Mouse (Mus musculus): ENCODE measurements around the gene Cela2a. TPM values are rescaled to one million over a fixed set of nuclear protein-coding genes. Genes with fewer than 3 reads are reported as not detected.
A peak's percentile ranks its signal among the peaks of the same experiment; 100 is the strongest.

The Cela2a gene
- polyA plus RNA-seq, 1 experiment from 2014 or later = not detected

GRCm38 (mm10) chr4:141845999-141846398, 20.0 kb upstream of the Cela2a start, which contains the start of gene Ctrc:
Gene Ctrc, minus strand, starts transcription at chr4:141846359.
- no peak for ATAC-seq (ENCODE audit: low FRiP score)
- H3K4me3 ChIP-seq = no peak within 1 kb of the TSS
- 83% methylated on average over 6 of the region's 6 CpGs for WGBS
- no peaks in the 10 kb centered on the region for H3K9me3 ChIP-seq (replicated peaks)
- H3K4me1 ChIP-seq = no peaks in the 10 kb centered on the region
- no peak within 1 kb of the TSS for H3K9ac ChIP-seq
- no peak within 1 kb of the TSS for H3K27ac ChIP-seq
- no peak within 1 kb of the TSS for H3K4me2 ChIP-seq (replicated peaks)
- 0 out of 2 replicates have a peak, but pooled peaks cover 4% of the 10 kb centered on the region for H3K27me3 ChIP-seq
- no peaks in the 10 kb centered on the region for H3K36me3 ChIP-seq

- no peaks in the 10 kb centered on the region for H3K27me3 ChIP-seq
- no peak overlapping the region for H3K4me3 ChIP-seq
- no peak overlapping the region for H3K27ac ChIP-seq
- no peaks in the 10 kb centered on the region for H3K9me3 ChIP-seq (replicated peaks)
- H3K4me1 ChIP-seq = no peaks in the 10 kb centered on the region
- H3K36me3 ChIP-seq = no peaks in the 10 kb centered on the region
- no peak overlapping the region for H3K4me2 ChIP-seq (replicated peaks)
- WGBS = 69% methylated on average over 5 of the region's 5 CpGs
- no peak for ATAC-seq (ENCODE audit: low FRiP score)
- no peak overlapping the region for H3K9ac ChIP-seq
Measured at GRCm38 (mm10) chr4:141834536-141835095, 8.7 kb upstream of the Cela2a start.

- Histone ChIP-seq H3K36me3 (no peaks in the 10 kb centered on the region), H3K27ac (no peak overlapping the region), H3K4me1 (no peaks in the 10 kb centered on the region), H3K9me3 (replicated peaks) (no peaks in the 10 kb centered on the region), H3K4me2 (replicated peaks) (no peak overlapping the region), H3K9ac (no peak overlapping the region), H3K27me3 (no peaks in the 10 kb centered on the region), H3K4me3 (no peak overlapping the region)
- 43% methylated on average over 1 of the region's 1 CpGs for WGBS
- no peak for ATAC-seq (ENCODE audit: low FRiP score)
Measured at GRCm38 (mm10) chr4:141833911-141834310, 8.0 kb upstream of the Cela2a start.

GRCm38 (mm10) chr4:141831361-141831760, 5.4 kb upstream of the Cela2a start:
- Histone ChIP-seq H3K27ac (no peak overlapping the region), H3K9me3 (replicated peaks) (no peaks in the 10 kb centered on the region), H3K4me1 (no peaks in the 10 kb centered on the region), H3K4me3 (no peak overlapping the region), H3K27me3 (no peaks in the 10 kb centered on the region), H3K4me2 (replicated peaks) (no peak overlapping the region), H3K9ac (no peak overlapping the region), H3K36me3 (no peaks in the 10 kb centered on the region)
- WGBS = 84% methylated on average over 7 of the region's 7 CpGs
- ATAC-seq (ENCODE audit: low FRiP score) = no peak

GRCm38 (mm10) chr4:141830381-141830780, 4.4 kb upstream of the Cela2a start:
- no peak for ATAC-seq (ENCODE audit: low FRiP score)
- H3K9ac ChIP-seq = no peak overlapping the region
- H3K36me3 ChIP-seq = no peaks in the 10 kb centered on the region
- H3K27ac ChIP-seq = no peak overlapping the region; the same call in 1 of the 2 replicates
- H3K9me3 ChIP-seq (replicated peaks) = no peaks in the 10 kb centered on the region
- WGBS = 58% methylated on average over 11 of the region's 11 CpGs
- H3K4me1 ChIP-seq = no peaks in the 10 kb centered on the region
- no peak overlapping the region for H3K4me2 ChIP-seq (replicated peaks)
- no peak overlapping the region for H3K4me3 ChIP-seq
- H3K27me3 ChIP-seq = no peaks in the 10 kb centered on the region

- H3K27me3 ChIP-seq = no peaks in the 10 kb centered on the region
- ATAC-seq (ENCODE audit: low FRiP score) = no peak
- no peaks in the 10 kb centered on the region for H3K9me3 ChIP-seq (replicated peaks)
Measured at GRCm38 (mm10) chr4:141828177-141828576, 2.2 kb upstream of the Cela2a start.

GRCm38 (mm10) chr4:141827401-141827800, 1.4 kb upstream of the Cela2a start:
- Histone ChIP-seq H3K36me3 (no peaks in the 10 kb centered on the region), H3K27ac (no peak overlapping the region), H3K9me3 (replicated peaks) (no peaks in the 10 kb centered on the region), H3K9ac (no peak overlapping the region), H3K4me3 (no peak overlapping the region), H3K4me2 (replicated peaks) (no peak overlapping the region), H3K27me3 (no peaks in the 10 kb centered on the region), H3K4me1 (no peaks in the 10 kb centered on the region)
- WGBS = 93% methylated on average over 2 of the region's 2 CpGs
- ATAC-seq (ENCODE audit: low FRiP score) = no peak

More at GRCm38 (mm10) chr4:141828177-141828576, 2.2 kb upstream of the Cela2a start:
- Histone ChIP-seq H3K9ac (no peak overlapping the region), H3K4me2 (replicated peaks) (no peak overlapping the region), H3K36me3 (no peaks in the 10 kb centered on the region), H3K27ac (no peak overlapping the region), H3K4me3 (no peak overlapping the region), H3K4me1 (no peaks in the 10 kb centered on the region)
- WGBS = 77% methylated on average over 4 of the region's 4 CpGs

- no peaks in the 10 kb centered on the region for H3K36me3 ChIP-seq
- no peaks in the 10 kb centered on the region for H3K4me1 ChIP-seq
- no peak overlapping the region for H3K4me3 ChIP-seq
- no peak overlapping the region for H3K4me2 ChIP-seq (replicated peaks)
- ATAC-seq (ENCODE audit: low FRiP score) = 0 out of 2 replicates have a peak, but pooled peaks have one; percentile 38
- no peak overlapping the region for H3K27ac ChIP-seq
- WGBS = 50% methylated on average over 3 of the region's 3 CpGs
- H3K9ac ChIP-seq = no peak overlapping the region
- H3K9me3 ChIP-seq (replicated peaks) = no peaks in the 10 kb centered on the region
- no peaks in the 10 kb centered on the region for H3K27me3 ChIP-seq
Measured at GRCm38 (mm10) chr4:141822979-141823378, 3.0 kb downstream of the Cela2a start.

GRCm38 (mm10) chr4:141822089-141822488, 3.9 kb downstream of the Cela2a start:
- Histone ChIP-seq H3K4me3 (no peak overlapping the region), H3K4me1 (peaks cover 5% of the 10 kb centered on the region), H3K27me3 (no peaks in the 10 kb centered on the region), H3K9ac (no peak overlapping the region), H3K36me3 (no peaks in the 10 kb centered on the region), H3K9me3 (replicated peaks) (no peaks in the 10 kb centered on the region), H3K27ac (no peak overlapping the region), H3K4me2 (replicated peaks) (no peak overlapping the region)
- ATAC-seq (ENCODE audit: low FRiP score) = no peak
- 84% methylated on average over 10 of the region's 10 CpGs for WGBS

- Histone ChIP-seq H3K27me3 (no peaks in the 10 kb centered on the region), H3K4me3 (no peak overlapping the region), H3K27ac (no peak overlapping the region), H3K4me1 (peaks cover 10% of the 10 kb centered on the region), H3K4me2 (replicated peaks) (no peak overlapping the region), H3K36me3 (no peaks in the 10 kb centered on the region), H3K9me3 (replicated peaks) (no peaks in the 10 kb centered on the region), H3K9ac (no peak overlapping the region)
- ATAC-seq (ENCODE audit: low FRiP score) = no peak
- WGBS = 70% methylated on average over 3 of the region's 3 CpGs
Measured at GRCm38 (mm10) chr4:141821178-141821577, 4.8 kb downstream of the Cela2a start.

- H3K4me1 ChIP-seq = peaks cover 13% of the 10 kb centered on the region
- no peak overlapping the region for H3K4me3 ChIP-seq
- 97% methylated on average over 7 of the region's 7 CpGs for WGBS
- H3K4me2 ChIP-seq (replicated peaks) = no peak overlapping the region
- H3K27ac ChIP-seq = no peak overlapping the region
- H3K27me3 ChIP-seq = no peaks in the 10 kb centered on the region
- ATAC-seq (ENCODE audit: low FRiP score) = no peak
- peaks cover 7% of the 10 kb centered on the region for H3K36me3 ChIP-seq
- H3K9me3 ChIP-seq (replicated peaks) = no peaks in the 10 kb centered on the region
- no peak overlapping the region for H3K9ac ChIP-seq
Measured at GRCm38 (mm10) chr4:141819316-141819715, 6.6 kb downstream of the Cela2a start.

GRCm38 (mm10) chr4:141818861-141819260, 7.1 kb downstream of the Cela2a start:
- H3K27me3 ChIP-seq = no peaks in the 10 kb centered on the region
- no peaks in the 10 kb centered on the region for H3K9me3 ChIP-seq (replicated peaks)
- no peak overlapping the region for H3K4me3 ChIP-seq
- H3K4me2 ChIP-seq (replicated peaks) = no peak overlapping the region
- peaks cover 13% of the 10 kb centered on the region for H3K4me1 ChIP-seq
- no peak overlapping the region for H3K9ac ChIP-seq
- WGBS = 86% methylated on average over 13 of the region's 13 CpGs
- no peak for ATAC-seq (ENCODE audit: low FRiP score)
- H3K27ac ChIP-seq = no peak overlapping the region
- H3K36me3 ChIP-seq = peaks cover 11% of the 10 kb centered on the region

GRCm38 (mm10) chr4:141817706-141818105, 8.3 kb downstream of the Cela2a start:
- Histone ChIP-seq H3K4me1 (peaks cover 13% of the 10 kb centered on the region), H3K9ac (no peak overlapping the region), H3K36me3 (peaks cover 20% of the 10 kb centered on the region), H3K4me3 (no peak overlapping the region), H3K4me2 (replicated peaks) (no peak overlapping the region), H3K27ac (no peak overlapping the region), H3K9me3 (replicated peaks) (no peaks in the 10 kb centered on the region), H3K27me3 (no peaks in the 10 kb centered on the region)
- ATAC-seq (ENCODE audit: low FRiP score) = no peak
- WGBS = 56% methylated on average over 10 of the region's 10 CpGs
